Mouse (Mus musculus): ENCODE measurements at regions not wholly inside any gene's neighbourhood (a gene's known extent, or its start where the extent isn't known, plus 50 kb on each side); places are given as distances from the start of the nearest gene placed in this dataset.

DNA sequence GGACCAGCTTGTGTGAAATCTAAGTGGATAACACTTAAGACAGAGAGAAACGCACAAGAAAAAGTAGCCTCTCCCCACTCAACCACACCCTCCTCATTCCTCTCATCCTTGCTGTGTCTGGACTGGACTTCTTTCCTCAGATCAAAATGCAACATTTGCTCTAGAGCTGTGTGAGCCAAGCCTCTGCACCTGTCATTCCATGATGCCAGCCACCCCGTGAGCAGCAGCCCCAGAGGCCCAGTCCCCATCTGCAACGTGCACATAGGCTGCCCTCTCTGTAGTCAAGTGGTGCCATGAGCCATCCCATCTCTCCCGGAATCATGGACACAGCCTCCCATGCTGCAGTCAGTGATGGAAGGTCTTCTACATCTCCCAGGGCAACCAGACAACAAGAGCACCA lies 55.1 kb upstream of the Gpc1 start:
- in situ Hi-C loops (cut with MboI, MseI) = no loop called here

DNA sequence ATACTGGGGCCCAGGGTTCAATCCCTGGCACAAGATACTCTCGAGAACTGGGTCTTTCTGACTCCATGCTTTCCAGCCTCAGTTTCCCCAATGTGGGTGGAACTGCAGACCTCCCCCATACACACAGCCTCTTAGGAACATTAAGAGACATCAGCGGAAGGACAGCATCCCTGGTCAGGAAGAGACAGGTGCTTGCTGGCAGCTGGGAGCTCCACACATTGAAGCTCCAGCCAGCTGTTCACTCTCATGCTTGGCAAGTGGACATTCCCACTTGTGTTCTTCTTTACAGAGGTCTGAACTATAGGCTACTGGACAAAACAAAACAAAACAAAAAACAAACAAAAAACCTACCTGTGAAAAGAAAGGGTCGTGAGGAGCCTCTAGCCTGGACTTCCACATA lies 55.5 kb upstream of the Gpc1 start:
- in situ Hi-C loops (cut with MboI, MseI) = no loop called here

DNA sequence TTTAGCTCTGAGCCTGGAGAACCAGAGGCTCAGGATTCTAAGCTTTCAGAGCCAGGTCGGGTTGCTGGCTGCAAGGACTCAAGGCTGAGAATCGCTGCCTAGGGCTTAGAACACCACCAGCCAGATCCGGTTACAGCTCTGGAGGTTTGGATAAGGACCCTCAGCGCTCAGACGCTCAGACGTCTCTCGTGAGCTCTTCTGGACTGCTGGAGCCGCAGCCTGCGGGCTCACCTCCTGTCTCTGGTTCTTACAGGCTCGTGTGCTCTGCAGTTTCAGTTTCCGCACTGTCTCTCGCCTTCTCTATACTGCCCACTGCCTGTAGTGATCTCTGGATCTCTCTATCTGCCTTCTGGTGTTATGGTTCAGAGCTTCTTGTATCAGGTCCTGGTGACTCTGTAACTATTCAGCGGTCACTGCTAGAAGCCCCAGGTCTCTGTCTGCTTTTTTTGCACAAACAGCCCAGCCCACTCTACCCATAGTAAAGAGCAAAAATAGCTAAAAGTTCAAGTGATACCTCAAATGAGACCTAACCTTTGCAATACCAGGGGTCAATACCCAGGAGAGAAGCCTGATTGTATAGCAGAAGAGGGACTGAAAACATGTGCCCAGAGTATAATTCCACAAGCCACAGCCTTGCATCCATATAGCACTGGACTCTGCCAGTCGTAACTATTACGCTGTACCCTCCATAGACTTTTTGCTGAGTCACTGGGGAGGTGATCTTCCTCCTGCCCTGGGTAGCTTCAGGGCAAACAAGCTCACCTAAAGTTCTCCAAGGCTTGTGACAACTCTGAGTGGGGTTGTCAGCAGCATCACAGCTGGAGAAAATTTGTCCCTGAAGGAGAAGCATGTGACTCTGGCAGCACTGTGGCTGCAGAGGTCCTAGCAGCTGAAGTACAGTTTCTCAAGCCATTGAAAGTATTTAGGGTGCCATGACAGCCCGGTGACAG lies 56.4 kb upstream of the Gpc1 start:
- in situ Hi-C loops (cut with MboI, MseI) = no loop called here

DNA sequence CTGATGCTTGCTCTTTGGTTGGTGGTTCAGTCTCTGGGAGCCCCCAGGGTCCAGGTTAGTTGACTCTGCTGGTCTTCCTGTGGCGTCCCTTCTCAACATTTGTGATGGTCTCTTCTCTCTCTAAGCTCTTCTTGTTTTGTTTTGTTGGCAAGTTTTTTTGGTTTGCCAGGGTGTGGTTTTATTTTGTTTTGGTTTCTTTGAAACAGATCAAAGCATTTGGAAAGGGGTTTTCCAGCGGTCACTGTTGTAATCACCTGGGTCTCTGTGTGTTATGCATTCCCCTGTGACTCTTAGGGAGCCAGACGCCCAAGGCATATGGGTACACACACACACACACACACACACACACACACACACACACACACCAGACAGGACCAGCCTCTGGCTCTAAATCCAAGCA lies 57.4 kb upstream of the Gpc1 start:
- in situ Hi-C loops (cut with MboI, MseI) = no loop called here

DNA sequence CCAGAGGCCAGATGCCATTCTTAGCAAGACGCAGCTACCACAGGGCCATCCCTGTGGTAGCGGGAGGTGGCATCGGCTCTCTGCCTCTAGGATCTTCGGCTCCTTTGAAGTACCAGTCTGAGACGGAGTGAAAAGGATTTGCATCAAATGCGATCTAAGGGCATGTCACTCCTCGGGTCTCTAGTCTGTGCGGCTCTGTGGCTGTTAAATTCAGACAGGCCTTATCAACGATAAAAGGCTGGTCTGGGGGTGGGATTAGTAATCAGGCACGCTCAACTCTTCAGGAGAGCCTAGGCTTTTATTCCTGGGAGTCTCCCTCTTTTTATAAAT lies 58.7 kb upstream of the Gpc1 start:
- in situ Hi-C loops (cut with MboI, MseI) = no loop called here

DNA sequence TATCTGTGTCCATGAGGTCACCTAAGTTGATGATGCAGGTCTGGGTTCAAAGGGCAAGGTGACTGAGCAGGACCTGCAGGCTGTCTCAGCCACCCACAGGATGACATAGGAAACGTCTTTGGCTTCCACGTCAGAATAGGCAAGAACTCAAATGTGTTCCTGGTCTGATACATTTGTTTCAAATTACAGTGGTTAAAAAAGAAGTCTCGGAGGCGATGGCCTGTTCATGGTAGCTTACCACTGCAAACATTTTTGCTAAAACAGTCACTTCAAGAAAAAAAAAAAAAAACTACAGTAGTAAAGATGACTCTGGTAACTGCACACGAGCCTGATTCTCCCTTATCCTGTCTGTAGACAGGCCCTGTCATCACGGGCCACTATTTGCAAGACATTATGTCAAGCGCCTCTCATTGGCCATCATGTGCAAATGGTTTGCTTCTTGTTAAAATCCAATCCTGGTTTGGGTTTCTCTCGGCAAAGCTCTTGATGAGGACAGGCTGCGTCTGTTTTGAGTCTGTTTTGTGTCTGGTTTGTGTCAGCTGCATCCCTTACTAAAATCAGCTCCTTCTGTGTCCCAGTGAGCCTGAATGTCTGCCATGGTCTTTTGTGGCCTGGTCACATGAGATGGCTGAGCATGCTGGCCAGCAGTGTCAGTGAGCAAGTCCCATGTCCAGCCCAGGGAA lies 59.2 kb upstream of the Gpc1 start:
- in situ Hi-C loops (cut with MboI, MseI) = no loop called here

DNA sequence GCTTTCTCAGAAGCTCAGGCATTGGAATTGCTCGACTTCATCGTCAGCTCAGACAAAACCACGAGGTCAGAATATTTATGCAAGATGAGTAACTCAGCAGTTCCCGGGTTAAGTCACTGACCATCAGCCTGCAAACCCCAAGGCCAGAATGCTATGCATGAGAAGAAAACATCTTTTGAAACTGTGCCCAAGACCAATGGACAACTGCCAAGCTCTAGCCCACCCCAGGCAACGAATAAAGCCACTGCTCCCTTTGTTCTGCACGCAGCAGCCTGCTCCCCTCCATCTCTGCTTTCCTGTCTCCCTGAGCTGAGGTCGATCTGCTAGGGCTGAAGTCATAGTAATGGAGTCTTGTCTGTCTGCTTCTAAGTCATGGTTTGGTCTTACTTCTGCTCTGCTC lies 61.7 kb upstream of the Gpc1 start:
- in situ Hi-C loops (cut with MboI, MseI) = no loop called here

DNA sequence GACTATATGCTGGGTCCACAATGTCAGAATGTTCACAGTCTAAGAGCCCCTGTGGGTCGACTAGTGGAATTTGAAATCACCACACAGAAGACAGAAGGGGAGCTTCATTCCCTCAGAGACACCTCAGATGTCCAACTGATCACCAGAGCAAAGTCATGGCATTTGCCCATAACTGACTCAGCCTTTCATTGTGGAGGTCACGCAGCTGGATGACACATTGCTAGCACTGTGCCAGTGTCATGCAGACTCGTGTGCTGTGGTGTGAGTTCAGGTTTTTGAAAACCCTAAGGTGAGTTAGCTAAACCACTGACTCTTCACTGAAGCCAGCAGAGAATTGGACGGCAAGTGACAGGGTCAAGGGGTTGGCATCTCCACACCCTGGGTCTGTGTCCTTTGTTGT lies 62.3 kb upstream of the Gpc1 start:
- in situ Hi-C loops (cut with MboI, MseI) = no loop called here

DNA sequence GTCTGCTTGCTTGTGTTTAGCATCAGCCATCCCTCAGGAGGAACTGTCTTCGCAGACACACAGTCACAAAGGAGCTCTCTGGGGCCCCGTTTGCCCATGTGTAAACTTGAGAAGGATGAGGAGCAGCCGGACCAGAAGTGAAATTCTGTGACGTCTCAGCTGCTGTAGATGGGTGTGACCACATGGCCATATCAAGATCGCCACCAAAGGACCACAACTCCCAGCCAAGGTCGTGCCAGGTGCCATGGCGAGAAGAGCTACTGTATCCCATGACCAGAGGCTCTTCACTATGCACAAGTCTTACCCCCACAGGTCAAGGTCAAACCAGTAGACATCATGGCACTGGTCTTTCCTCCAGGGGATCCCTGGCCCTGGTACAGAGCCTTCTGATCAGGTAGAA lies 64.9 kb upstream of the Gpc1 start:
- in situ Hi-C loops (cut with MboI, MseI) = no loop called here

DNA sequence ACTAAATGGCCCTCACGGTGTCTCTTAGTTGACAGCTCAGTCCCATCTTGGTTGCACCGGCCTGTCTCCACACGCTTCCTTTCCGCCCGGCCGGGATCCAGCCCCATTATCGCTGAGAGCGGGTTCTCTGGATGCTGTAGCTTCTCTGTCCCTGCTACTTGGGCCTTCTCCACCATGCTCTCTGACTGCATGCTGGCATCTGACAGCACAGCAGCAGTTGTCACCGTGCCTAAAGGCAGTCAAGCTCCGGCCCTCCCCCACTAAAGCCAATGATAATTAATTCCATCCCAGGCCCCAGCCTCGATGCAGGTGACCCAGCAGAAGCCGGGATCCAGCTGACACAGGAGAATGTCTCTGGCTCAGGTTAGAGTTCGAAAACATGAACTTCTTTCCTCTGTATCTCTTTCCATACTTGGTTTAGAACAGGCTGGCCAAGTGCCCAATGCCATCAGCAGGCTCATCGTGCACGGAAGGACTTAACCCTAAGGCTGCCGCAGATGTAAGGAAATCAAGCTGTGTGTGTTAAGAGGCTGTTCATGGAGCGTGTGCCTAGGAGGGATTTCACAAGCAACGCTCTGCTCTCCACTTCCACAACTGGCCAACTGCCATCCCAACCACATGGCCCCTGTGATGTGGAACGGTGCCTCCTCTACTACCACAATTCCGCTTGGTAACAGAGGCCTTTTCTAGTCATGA lies 76.5 kb upstream of the Gpc1 start:
- in situ Hi-C loops (cut with MboI, MseI) = no loop called here

DNA sequence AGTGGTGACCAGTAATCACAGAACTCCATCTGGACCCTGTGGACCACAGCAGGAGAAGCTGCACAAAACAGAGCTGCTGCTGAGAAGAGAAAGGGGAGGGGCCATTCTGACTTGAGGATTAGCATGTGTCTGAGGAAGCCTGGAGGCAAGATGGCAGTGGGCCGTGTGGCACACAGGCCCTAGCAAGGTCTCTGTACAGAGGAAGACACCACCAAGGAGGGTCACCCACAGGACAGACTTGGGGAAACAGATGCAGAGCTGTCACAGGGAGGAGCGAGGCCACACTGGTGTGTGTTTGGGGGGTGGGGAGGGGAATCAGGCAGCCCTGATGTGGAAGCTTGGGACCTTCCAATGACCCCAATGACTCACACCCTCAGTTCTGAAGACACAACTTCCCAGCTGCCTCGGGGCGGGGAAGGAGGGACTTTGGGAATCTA lies 79.7 kb upstream of the Gpc1 start:
- in situ Hi-C loops (cut with MboI, MseI) = no loop called here

DNA sequence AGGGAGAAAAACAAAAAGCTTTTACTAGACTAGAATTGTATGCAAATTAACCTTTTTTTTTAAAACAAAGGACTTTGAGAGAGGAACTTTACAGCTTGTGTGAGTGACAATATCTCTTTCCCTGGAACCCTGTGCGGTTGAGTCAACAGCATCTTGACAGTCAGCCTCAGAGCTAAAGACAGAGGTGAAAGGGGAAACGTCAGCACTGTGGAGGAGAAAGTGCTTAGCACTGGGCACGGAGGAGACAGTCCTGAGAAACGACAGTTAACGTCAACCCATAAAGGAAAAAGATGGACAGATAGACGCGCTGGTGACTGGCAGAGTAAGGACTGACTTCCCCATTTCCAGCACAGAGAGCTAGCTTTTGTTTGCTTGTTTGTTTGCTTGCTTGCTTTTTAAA lies 82.0 kb upstream of the Gpc1 start:
- in situ Hi-C loops (cut with MboI, MseI) = no loop called here

DNA sequence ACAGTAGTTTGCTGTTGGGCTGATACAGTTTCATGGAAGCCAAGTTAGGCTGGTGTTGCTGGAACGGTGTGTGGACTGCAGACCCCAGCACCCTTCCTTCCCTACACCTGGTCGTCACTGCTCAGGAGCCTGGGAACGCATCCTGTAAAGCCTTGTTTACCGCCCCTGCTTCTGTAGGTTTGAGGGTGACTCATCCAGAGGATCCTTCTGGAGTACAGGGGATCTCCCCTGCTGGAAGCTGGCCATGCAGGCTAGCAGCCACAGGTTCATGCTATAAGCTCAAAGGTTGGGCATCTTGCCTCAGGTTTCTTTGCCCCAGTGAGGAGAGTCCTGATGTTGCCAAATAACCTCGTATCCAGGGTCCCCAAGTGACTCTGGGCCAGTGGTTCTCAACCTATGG lies 86.2 kb upstream of the Gpc1 start:
- in situ Hi-C loops (cut with MboI, MseI) = no loop called here

DNA sequence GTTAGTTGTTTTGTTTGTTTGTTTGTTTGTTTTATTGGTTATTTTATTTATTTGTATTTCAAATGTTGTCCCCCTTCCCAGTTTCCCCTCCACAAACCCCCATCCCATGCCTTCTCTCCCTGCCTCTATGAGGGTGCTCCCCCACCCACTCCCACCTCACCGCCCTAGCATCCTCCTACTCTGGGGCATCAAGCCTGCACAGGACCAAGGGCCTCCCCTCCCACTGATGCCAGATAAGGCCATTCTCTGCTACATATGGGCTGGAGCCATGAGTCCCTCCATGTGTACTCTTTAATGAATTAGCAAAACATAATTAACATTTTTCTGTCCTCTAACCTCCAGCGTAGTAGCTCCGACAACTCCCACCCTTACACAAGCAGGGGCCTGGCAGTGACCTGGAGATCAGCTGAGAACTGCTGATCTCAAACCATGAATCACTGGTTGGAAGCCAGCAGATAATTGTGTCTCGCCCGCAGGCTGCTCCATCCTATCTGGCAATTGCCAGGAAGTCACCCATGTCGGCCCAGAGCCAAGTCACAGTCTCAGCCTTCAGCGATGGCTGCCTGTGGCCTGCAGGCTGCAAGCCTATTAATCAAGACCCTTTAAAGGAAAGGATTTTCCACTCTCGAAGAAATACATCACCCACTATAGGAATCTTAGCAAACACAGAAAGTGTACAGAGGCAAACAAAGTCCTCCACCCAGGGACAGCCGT lies 86.8 kb upstream of the Gpc1 start:
- in situ Hi-C loops (cut with MboI, MseI) = no loop called here

DNA sequence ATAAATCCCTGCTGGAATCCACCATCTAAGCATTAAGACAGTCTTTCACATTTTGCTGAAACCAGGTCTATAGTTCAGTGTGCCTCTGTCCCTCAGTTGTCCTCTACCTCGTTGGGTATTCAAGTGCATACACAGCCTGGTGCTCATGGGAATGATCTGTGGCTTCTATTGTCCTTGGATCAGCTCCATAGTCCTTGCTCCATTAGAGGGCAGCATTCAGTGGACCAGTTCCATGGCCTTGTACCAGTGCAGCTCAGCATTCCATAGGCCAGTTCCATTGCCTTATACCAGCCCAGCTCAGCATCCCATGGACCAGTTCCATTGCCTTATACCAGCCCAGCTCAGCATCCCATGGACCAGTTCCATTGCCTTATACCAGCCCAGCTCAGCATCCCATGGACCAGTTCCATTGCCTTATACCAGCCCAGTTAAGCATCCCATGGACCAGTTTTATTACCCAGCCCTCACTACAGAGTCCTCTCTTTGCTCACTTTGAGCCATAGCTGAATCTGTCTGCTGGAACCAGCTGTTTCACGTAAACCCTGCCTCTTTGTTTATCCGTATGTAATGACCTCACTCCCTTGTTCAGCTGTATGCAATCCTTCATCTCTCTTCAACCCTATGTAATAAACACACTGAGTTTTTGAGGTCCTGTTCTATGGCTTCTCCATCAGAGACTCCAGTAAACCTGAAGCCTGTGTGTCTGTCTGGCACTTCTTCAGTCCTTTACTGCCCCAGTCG lies 88.4 kb upstream of the Gpc1 start:
- in situ Hi-C loops (cut with MboI, MseI) = no loop called here

DNA sequence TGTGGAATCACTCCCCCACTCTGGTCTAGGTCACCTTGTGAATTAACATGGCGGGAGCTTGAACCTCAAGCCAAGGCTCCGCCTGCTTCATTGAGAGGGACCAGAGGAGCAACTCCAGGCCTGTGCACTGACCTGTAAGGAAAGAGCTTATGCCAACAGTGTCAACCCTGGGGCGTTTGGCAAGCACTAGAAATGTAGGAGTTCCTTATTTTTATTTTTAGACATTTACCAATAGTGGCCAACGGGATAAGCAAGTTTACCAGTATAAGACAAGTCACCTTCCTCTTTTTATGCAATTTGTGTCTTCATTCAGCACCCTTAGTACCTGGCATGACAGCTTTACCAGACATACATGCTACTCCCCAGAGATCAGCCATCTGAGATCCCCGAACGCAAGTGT lies 89.1 kb upstream of the Gpc1 start:
- in situ Hi-C loops (cut with MboI, MseI) = no loop called here

DNA sequence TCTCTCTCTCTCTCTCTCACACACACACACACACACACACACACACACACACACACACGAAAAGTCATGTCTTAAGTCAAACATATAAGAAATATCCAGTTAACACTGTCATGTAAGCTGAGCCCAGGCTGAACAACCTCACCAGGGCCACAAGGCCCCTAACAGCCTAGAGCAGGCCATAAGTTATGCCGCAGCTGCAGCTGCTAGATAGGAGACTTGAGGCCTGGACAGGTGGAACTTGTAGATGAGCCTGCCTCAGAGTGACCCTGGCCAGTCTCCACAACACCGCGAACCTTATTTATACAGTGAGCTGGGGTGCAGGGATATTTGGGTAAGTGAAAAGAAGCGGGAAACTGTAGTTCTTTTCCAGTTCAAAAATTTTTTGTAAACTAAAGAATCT lies 90.4 kb upstream of the Gpc1 start:
- in situ Hi-C loops (cut with MboI, MseI) = no loop called here

DNA sequence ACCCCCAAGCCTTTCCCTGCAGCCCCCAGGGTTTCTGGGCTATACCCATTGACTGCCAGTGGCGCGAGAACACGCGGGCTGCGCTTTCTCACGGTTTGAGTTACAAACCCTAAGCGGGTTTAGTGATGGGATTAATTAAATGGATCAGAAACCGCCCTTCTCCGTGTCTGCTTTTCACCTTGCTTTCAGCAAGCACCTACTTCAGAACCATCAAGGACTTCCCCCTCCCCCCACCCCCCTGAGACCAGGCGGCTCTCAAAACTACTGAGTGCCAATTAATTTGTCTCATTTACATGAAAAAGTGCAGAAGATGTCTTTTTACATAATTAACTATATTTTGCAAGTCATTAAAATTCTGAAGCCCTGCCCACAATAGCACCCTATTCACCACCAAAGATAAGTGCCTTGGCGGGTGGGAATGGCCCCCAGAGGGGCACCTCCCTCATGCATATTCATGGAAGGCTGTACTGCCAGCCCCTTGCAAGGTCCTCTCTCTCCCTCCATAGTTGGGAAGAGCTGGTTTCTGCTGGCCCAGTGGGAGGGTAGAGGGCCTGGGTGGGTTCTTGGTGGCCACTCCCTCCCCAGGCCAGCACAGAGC lies 89.1 kb upstream of the Otos start:
- in situ Hi-C loops (cut with MboI, MseI) = no loop called here

DNA sequence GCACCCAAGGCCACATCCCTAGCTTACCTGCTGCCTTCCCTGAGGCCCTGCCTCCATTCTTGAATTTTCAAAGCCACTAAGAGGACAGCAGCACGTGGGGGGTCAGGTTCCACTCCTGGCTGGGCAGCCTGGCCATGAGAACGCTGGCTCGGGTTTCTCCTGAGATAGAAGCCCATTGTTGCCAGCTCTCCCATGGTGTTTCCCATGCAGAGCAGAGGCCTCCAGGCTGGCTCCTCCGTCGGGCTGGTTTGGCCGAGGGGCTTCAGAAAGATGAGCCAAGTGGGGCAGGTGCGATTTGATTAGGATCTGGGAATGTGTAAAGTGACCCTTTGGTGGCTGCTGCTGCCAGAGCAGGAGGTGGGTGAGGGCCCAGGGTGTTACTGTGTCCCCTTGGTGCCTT lies 87.8 kb upstream of the Otos start:
- in situ Hi-C loops (cut with MboI, MseI) = no loop called here

DNA sequence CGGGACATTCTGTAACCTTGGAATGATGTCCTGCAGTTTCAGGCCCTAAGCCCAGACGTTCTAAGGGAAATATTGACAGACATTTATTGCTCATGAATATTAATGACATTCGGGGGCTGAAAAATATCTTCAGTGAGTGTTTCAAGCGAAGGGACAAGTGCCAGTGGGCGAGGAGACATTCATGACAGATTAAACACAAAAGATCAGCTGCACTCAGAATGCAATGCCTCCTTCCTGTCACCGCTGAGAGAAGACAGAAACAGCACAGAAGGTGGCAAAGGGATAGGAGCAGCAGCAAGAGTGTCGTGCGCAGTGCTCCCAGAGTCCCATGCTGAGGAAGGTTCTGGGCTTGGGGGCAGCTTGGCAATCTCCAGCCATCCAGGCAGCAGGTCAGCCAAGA lies 85.1 kb upstream of the Otos start:
- in situ Hi-C loops (cut with MboI, MseI) = no loop called here

Measured in T-helper 1 cell (primary cell).